Mouse (Mus musculus): Measurements from ENCODE around the gene Adra1b. TPM values are rescaled to one million over a fixed set of nuclear protein-coding genes. Genes with fewer than 3 reads are reported as not detected.

Adra1b gene
- total RNA-seq, 1 experiment = 0.71 TPM

- DNase-seq (ENCODE audit: low read depth, low spot score) = no peak
- in situ Hi-C loops (cut with MboI; ENCODE audit: low sequenced_read_pairs in 2 of 2, unreplicated experiment in 2 of 2) = no loop called here
- Histone ChIP-seq H3K27ac (ENCODE audit: insufficient read depth, low read depth, low read length, poor library complexity, severe bottlenecking) (no peak overlapping the region), H3K9me3 (ENCODE audit: control insufficient read depth, insufficient read depth, low read depth, low read length) (no peaks in the 10 kb centered on the region), H3K4me1 (ENCODE audit: control insufficient read depth in 2 of 2, insufficient read depth in 2 of 2, low read length in 2 of 2, poor library complexity in 1 of 2) (no peaks in the 10 kb centered on the region), H3K9ac (ENCODE audit: insufficient read depth, low read depth, low read length, poor library complexity, severe bottlenecking) (no peak overlapping the region), H3K4me3 (ENCODE audit: insufficient read depth in 1 of 2, low read depth in 1 of 2, low read length in 2 of 2, poor library complexity in 1 of 2, severe bottlenecking in 1 of 2) (no peak overlapping the region), H3K36me3 (ENCODE audit: control insufficient read depth, insufficient read depth, low read length, poor library complexity, severe bottlenecking) (no peaks in the 10 kb centered on the region)
- TF ChIP-seq ZNF384 (IDR thresholded peaks at IDR 0.05; ENCODE audit: low read depth, low read length) (no peak), ZC3H11A (IDR thresholded peaks at IDR 0.05; ENCODE audit: borderline replicate concordance, low read depth, low read length) (no peak), CHD2 (IDR thresholded peaks at IDR 0.05; ENCODE audit: low read depth, low read length) (no peak), MAFK (IDR thresholded peaks at IDR 0.05; ENCODE audit: insufficient read depth, low read depth, low read length) (no peak), HCFC1 (IDR thresholded peaks at IDR 0.05; ENCODE audit: borderline replicate concordance, insufficient read depth, low read length) (no peak)
Measured at GRCm38 (mm10) chr11:43820552-43821460, 80.2 kb downstream of the Adra1b start.

- H3K27ac ChIP-seq (ENCODE audit: insufficient read depth, low read depth, low read length, poor library complexity, severe bottlenecking) = no peak overlapping the region
- H3K4me3 ChIP-seq (ENCODE audit: insufficient read depth in 1 of 2, low read depth in 1 of 2, low read length in 2 of 2, poor library complexity in 1 of 2, severe bottlenecking in 1 of 2) = no peak overlapping the region
- H3K9me3 ChIP-seq (ENCODE audit: control insufficient read depth, insufficient read depth, low read depth, low read length) = no peaks in the 10 kb centered on the region
- no peak overlapping the region for H3K9ac ChIP-seq (ENCODE audit: insufficient read depth, low read depth, low read length, poor library complexity, severe bottlenecking)
- in situ Hi-C loops (cut with MboI; ENCODE audit: low sequenced_read_pairs in 2 of 2, unreplicated experiment in 2 of 2) = no loop called here
- no peaks in the 10 kb centered on the region for H3K4me1 ChIP-seq (ENCODE audit: control insufficient read depth in 2 of 2, insufficient read depth in 2 of 2, low read length in 2 of 2, poor library complexity in 1 of 2)
- TF ChIP-seq ZNF384 (IDR thresholded peaks at IDR 0.05; ENCODE audit: low read depth, low read length) (no peak), HCFC1 (IDR thresholded peaks at IDR 0.05; ENCODE audit: borderline replicate concordance, insufficient read depth, low read length) (no peak), CHD2 (IDR thresholded peaks at IDR 0.05; ENCODE audit: low read depth, low read length) (no peak), MAFK (IDR thresholded peaks at IDR 0.05; ENCODE audit: insufficient read depth, low read depth, low read length) (no peak), ZC3H11A (IDR thresholded peaks at IDR 0.05; ENCODE audit: borderline replicate concordance, low read depth, low read length) (no peak)
- no peaks in the 10 kb centered on the region for H3K36me3 ChIP-seq (ENCODE audit: control insufficient read depth, insufficient read depth, low read length, poor library complexity, severe bottlenecking)
- DNase-seq (ENCODE audit: low read depth, low spot score) = no peak
Measured at GRCm38 (mm10) chr11:43817368-43817923, 83.6 kb downstream of the Adra1b start.

GRCm38 (mm10) chr11:43812535-43812934 lies 88.5 kb downstream of the Adra1b start:
- Histone ChIP-seq H3K4me3 (ENCODE audit: insufficient read depth in 1 of 2, low read depth in 1 of 2, low read length in 2 of 2, poor library complexity in 1 of 2, severe bottlenecking in 1 of 2) (no peak overlapping the region), H3K36me3 (ENCODE audit: control insufficient read depth, insufficient read depth, low read length, poor library complexity, severe bottlenecking) (no peaks in the 10 kb centered on the region), H3K9me3 (ENCODE audit: control insufficient read depth, insufficient read depth, low read depth, low read length) (no peaks in the 10 kb centered on the region), H3K27ac (ENCODE audit: insufficient read depth, low read depth, low read length, poor library complexity, severe bottlenecking) (no peak overlapping the region), H3K4me1 (ENCODE audit: control insufficient read depth in 2 of 2, insufficient read depth in 2 of 2, low read length in 2 of 2, poor library complexity in 1 of 2) (no peaks in the 10 kb centered on the region), H3K9ac (ENCODE audit: insufficient read depth, low read depth, low read length, poor library complexity, severe bottlenecking) (no peak overlapping the region)
- no peak for DNase-seq (ENCODE audit: low read depth, low spot score)
- no peak for TF ChIP-seq ZNF384 (IDR thresholded peaks at IDR 0.05; ENCODE audit: low read depth, low read length)
- TF ChIP-seq MAFK (IDR thresholded peaks at IDR 0.05; ENCODE audit: insufficient read depth, low read depth, low read length) = no peak
- no peak for TF ChIP-seq ZC3H11A (IDR thresholded peaks at IDR 0.05; ENCODE audit: borderline replicate concordance, low read depth, low read length)
- no peak for TF ChIP-seq HCFC1 (IDR thresholded peaks at IDR 0.05; ENCODE audit: borderline replicate concordance, insufficient read depth, low read length)
- no peak for TF ChIP-seq CHD2 (IDR thresholded peaks at IDR 0.05; ENCODE audit: low read depth, low read length)
- in situ Hi-C loops (cut with MboI; ENCODE audit: low sequenced_read_pairs in 2 of 2, unreplicated experiment in 2 of 2) = no loop called here

- H3K36me3 ChIP-seq (ENCODE audit: control insufficient read depth, insufficient read depth, low read length, poor library complexity, severe bottlenecking) = no peaks in the 10 kb centered on the region
- TF ChIP-seq CHD2 (IDR thresholded peaks at IDR 0.05; ENCODE audit: low read depth, low read length) (no peak), ZNF384 (IDR thresholded peaks at IDR 0.05; ENCODE audit: low read depth, low read length) (no peak), ZC3H11A (IDR thresholded peaks at IDR 0.05; ENCODE audit: borderline replicate concordance, low read depth, low read length) (no peak), MAFK (IDR thresholded peaks at IDR 0.05; ENCODE audit: insufficient read depth, low read depth, low read length) (no peak), HCFC1 (IDR thresholded peaks at IDR 0.05; ENCODE audit: borderline replicate concordance, insufficient read depth, low read length) (no peak)
- no peaks in the 10 kb centered on the region for H3K9me3 ChIP-seq (ENCODE audit: control insufficient read depth, insufficient read depth, low read depth, low read length)
- H3K9ac ChIP-seq (ENCODE audit: insufficient read depth, low read depth, low read length, poor library complexity, severe bottlenecking) = no peak overlapping the region
- no peaks in the 10 kb centered on the region for H3K4me1 ChIP-seq (ENCODE audit: control insufficient read depth in 2 of 2, insufficient read depth in 2 of 2, low read length in 2 of 2, poor library complexity in 1 of 2)
- no peak overlapping the region for H3K4me3 ChIP-seq (ENCODE audit: insufficient read depth in 1 of 2, low read depth in 1 of 2, low read length in 2 of 2, poor library complexity in 1 of 2, severe bottlenecking in 1 of 2)
- in situ Hi-C loops (cut with MboI; ENCODE audit: low sequenced_read_pairs in 2 of 2, unreplicated experiment in 2 of 2) = no loop called here
- H3K27ac ChIP-seq (ENCODE audit: insufficient read depth, low read depth, low read length, poor library complexity, severe bottlenecking) = no peak overlapping the region
- no peak for DNase-seq (ENCODE audit: low read depth, low spot score)
Measured at GRCm38 (mm10) chr11:43807732-43808131, 93.3 kb downstream of the Adra1b start.

All from ES-E14 (cell line).